Mouse (Mus musculus): ENCODE measurements around the gene Pcnx2.

- TF ChIP-seq POLR2A (IDR thresholded peaks at IDR 0.05; ENCODE audit: insufficient read depth, low read depth, low read length) (no peak), CTCF (IDR thresholded peaks at IDR 0.05) (no peak), EP300 (IDR thresholded peaks at IDR 0.05; ENCODE audit: insufficient read depth, low read depth, low read length) (no peak)
These were observed 153.1 kb downstream of the Pcnx2 start for GRCm38 (mm10) chr8:125744914-125745576.

Data from heart, adult 2 months (tissue).